Mouse (Mus musculus) stomach, postnatal 0 days (tissue): ENCODE measurements around the gene Erc2. TPM values are rescaled to one million over a fixed set of nuclear protein-coding genes. Genes with fewer than 3 reads are reported as not detected.
"Not testable (repeated sequence)": the region's sequence is repeated elsewhere in the genome, so short reads cannot be mapped to it uniquely, and the experiment has no call there.

Experiments used
- ATAC-seq: fragments of 200-750 bp; cut with Nextera tagmentation; 2 replicates; pipeline ENCODE4 v1.8.0; 2017; ENCODE audit not compliant: low FRiP score, low TSS enrichment
- DNase-seq: peaks from one replicate; pipeline ENCODE4 v3.0.0-alpha.2; 2016; ENCODE audit warnings: low spot score
- H3K27ac ChIP-seq: fragments of 300-500 bp; sonication (generic); replicated peaks from 2 replicates; pipeline ENCODE4 v1.5.1; 2014; ENCODE audit warnings: mild to moderate bottlenecking, control low read depth
- H3K27me3 ChIP-seq: fragments of 300-500 bp; sonication (generic); 2 replicates; pipeline ENCODE4 v1.6.1; 2014; ENCODE audit warnings: low read length; ENCODE audit not compliant: control insufficient read depth, insufficient read depth
- H3K36me3 ChIP-seq: fragments of 300-500 bp; sonication (generic); 2 replicates; pipeline ENCODE4 v1.6.1; 2014; ENCODE audit warnings: low read length, mixed read lengths; ENCODE audit not compliant: control insufficient read depth, insufficient read depth
- H3K4me1 ChIP-seq: fragments of 300-500 bp; sonication (generic); replicated peaks from 2 replicates; pipeline ENCODE4 v1.6.1; 2014; ENCODE audit warnings: antibody characterized with exemption; ENCODE audit not compliant: control insufficient read depth, insufficient read depth
- H3K4me2 ChIP-seq: fragments of 300-500 bp; sonication (generic); replicated peaks from 2 replicates; pipeline ENCODE4 v1.6.1; 2014; ENCODE audit warnings: low read depth, mild to moderate bottlenecking, control low read depth, moderate library complexity
- H3K4me3 ChIP-seq: fragments of 300-500 bp; sonication (generic); 2 replicates; pipeline ENCODE4 v1.5.1; 2014; ENCODE audit warnings: low read depth, low read length, control low read depth
- H3K9ac ChIP-seq: fragments of 300-500 bp; sonication (generic); 2 replicates; pipeline ENCODE4 v1.6.1; 2014; ENCODE audit warnings: mild to moderate bottlenecking, low read length, control low read depth, mixed read lengths
- H3K9me3 ChIP-seq: fragments of 300-500 bp; sonication (generic); 2 replicates; pipeline ENCODE4 v1.6.1; 2016; ENCODE audit warnings: low read length; ENCODE audit not compliant: control insufficient read depth
- CTCF ChIP-seq: IDR thresholded peaks from 2 replicates; pipeline ENCODE4 v1.5.1; 2016; ENCODE audit warnings: antibody characterized with exemption, low read depth, mild to moderate bottlenecking, moderate library complexity
- EP300 ChIP-seq: optimal IDR thresholded peaks from 2 replicates; pipeline ENCODE3; 2016; ENCODE audit warnings: antibody characterized with exemption
- WGBS: fragments of 180-500 bp; shearing (Covaris S2); extraction: QIAGEN DNeasy Blood & Tissue Kit; methylation state at CpG from one replicate; pipeline ENCODE4 v1.1.7; 2014; 5-methylcytosine and 5-hydroxymethylcytosine counted together
- polyA plus RNA-seq: library from polyadenylated mRNA; unstranded; fragments of >200 nt; fragmentation: Nextera tagmentation; extraction: Ambion mirVana; gene quantifications from 2 replicates; pipeline ENCODE4 v1.2.1, GENCODE M21; 2015

Gene Erc2
- 2.3 and 3.0 TPM in 2 replicates for polyA plus RNA-seq

GRCm38 (mm10) chr14:27622176-27622922, at the start of gene Erc2:
Gene Erc2 (plus strand): TSS chr14:27622428.
- Histone ChIP-seq H3K9ac (peak within 1 kb of the TSS; percentile 59; the same call in 1 of the 2 replicates), H3K4me3 (peak within 1 kb of the TSS; percentile 50), H3K36me3 (no peaks in the 10 kb centered on the region), H3K4me2 (peak within 1 kb of the TSS; percentile 99), H3K4me1 (no peaks in the 10 kb centered on the region), H3K27me3 (peaks cover 3% of the 10 kb centered on the region; the same call in 1 of the 2 replicates), H3K27ac (no peak within 1 kb of the TSS), H3K9me3 (no peaks in the 10 kb centered on the region)
- ATAC-seq (peak; percentile 96), DNase-seq (peak; percentile 84)
- WGBS, result under 1% methylated on average over 54 of the region's 78 CpGs
- no peak for TF ChIP-seq EP300
- TF ChIP-seq CTCF, result peak; percentile 77

DNA sequence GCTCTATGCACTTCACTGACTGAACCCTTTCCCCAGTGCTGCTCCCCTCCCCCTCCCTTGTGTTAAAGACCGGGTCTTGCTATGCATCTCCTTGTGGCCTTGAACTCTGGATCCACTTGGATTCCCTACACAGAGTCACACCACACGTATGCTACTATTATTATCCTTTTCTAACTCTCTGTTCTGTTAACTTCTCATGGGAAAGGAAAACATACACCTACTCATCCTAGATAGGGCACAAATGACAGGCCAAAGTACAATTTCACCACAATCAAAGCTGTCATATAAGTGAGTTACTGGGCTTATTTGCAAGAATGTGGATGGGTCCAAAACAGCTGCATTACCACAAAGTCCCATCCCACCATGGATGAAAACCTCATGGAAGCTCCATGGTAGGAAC, 43.8 kb upstream of the Erc2 start:
- Histone ChIP-seq H3K27me3 (no peaks in the 10 kb centered on the region), H3K27ac (no peak overlapping the region), H3K4me3 (no peak overlapping the region), H3K4me1 (no peaks in the 10 kb centered on the region), H3K9ac (no peak overlapping the region), H3K4me2 (no peak overlapping the region), H3K9me3 (no peaks in the 10 kb centered on the region), H3K36me3 (no peaks in the 10 kb centered on the region)
- no peak for DNase-seq
- no peak for TF ChIP-seq CTCF
- no peak for TF ChIP-seq EP300
- no peak for ATAC-seq
- WGBS, result 74% methylated on average over 2 of the region's 2 CpGs

- ATAC-seq, H3K27me3 ChIP-seq, H3K9ac ChIP-seq, H3K4me1 ChIP-seq, H3K27ac ChIP-seq, DNase-seq, H3K4me3 ChIP-seq, H3K36me3 ChIP-seq, H3K4me2 ChIP-seq, H3K9me3 ChIP-seq: not testable (repeated sequence)
- peak; percentile 51; the same call in 1 of the 2 replicates for TF ChIP-seq CTCF
Observed at GRCm38 (mm10) chr14:27589616-27590015, 32.6 kb upstream of the Erc2 start.

GRCm38 (mm10) chr14:27592163-27592562, 30.1 kb upstream of the Erc2 start:
- Histone ChIP-seq H3K36me3 (no peaks in the 10 kb centered on the region), H3K9ac (no peak overlapping the region), H3K27ac (no peak overlapping the region), H3K4me1 (no peaks in the 10 kb centered on the region), H3K9me3 (no peaks in the 10 kb centered on the region), H3K27me3 (no peaks in the 10 kb centered on the region), H3K4me2 (no peak overlapping the region), H3K4me3 (no peak overlapping the region)
- ATAC-seq (no peak), DNase-seq (no peak)
- WGBS, result 75% methylated on average over 7 of the region's 7 CpGs
- TF ChIP-seq CTCF (no peak), EP300 (no peak)

DNA sequence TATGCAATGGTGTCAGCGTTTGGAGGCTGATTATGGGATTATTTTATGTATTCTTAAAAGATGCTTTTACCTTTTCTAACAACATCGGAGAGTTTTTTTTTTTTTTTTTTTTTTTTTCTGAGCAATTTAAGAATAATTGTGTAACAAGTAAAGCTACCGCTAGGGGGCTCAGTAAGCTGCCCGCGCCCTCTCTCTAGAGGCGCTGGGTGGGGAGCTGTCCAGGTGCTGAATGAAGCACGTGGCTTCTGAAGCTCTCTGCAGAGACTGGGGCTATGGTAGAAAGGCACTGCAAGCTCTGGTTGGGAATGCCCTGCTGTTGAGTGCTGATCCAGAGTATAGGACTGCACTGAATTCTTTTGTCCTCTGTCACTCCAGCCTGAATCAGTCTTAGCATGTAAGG, 26.0 kb upstream of the Erc2 start:
- Histone ChIP-seq H3K9me3 (no peaks in the 10 kb centered on the region), H3K9ac (no peak overlapping the region), H3K27ac (no peak overlapping the region), H3K36me3 (no peaks in the 10 kb centered on the region), H3K4me2 (no peak overlapping the region), H3K4me3 (no peak overlapping the region), H3K4me1 (no peaks in the 10 kb centered on the region), H3K27me3 (no peaks in the 10 kb centered on the region)
- TF ChIP-seq CTCF (peak; percentile 83), EP300 (no peak)
- DNase-seq (peak; percentile 88), ATAC-seq (peak; percentile 84)
- WGBS, result under 1% methylated on average over 7 of the region's 7 CpGs

- H3K27ac ChIP-seq, result no peak overlapping the region
- no peaks in the 10 kb centered on the region for H3K4me1 ChIP-seq
- H3K4me3 ChIP-seq, result no peak overlapping the region
- no peaks in the 10 kb centered on the region for H3K9me3 ChIP-seq
- TF ChIP-seq CTCF, result no peak
- no peaks in the 10 kb centered on the region for H3K36me3 ChIP-seq
- H3K27me3 ChIP-seq, result no peaks in the 10 kb centered on the region
- DNase-seq (no peak), ATAC-seq (no peak)
- no peak overlapping the region for H3K9ac ChIP-seq
- 73% methylated on average over 13 of the region's 13 CpGs for WGBS
- H3K4me2 ChIP-seq, result no peak overlapping the region
Observed at GRCm38 (mm10) chr14:27602136-27602535, 20.1 kb upstream of the Erc2 start.
